Mouse (Mus musculus) CH12.LX (cell line): ENCODE results near the gene Gnai2. TPM values are rescaled to one million over a fixed set of nuclear protein-coding genes. Genes with fewer than 3 reads are reported as not detected.

ENCODE experiments used
- DNase-seq: peaks from one replicate; pipeline ENCODE4 v3.0.0-alpha.2; 2013; ENCODE audit errors: extremely low read depth
- H3K27ac ChIP-seq: 2 replicates; pipeline ENCODE4 v1.5.1; 2012; ENCODE audit warnings: low read depth, mild to moderate bottlenecking, control low read depth, moderate library complexity; ENCODE audit not compliant: insufficient read depth
- H3K27me3 ChIP-seq: replicated peaks from 2 replicates; pipeline ENCODE3; 2012; ENCODE audit warnings: inconsistent platforms
- H3K36me3 ChIP-seq, 2 experiments: replicated peaks in 1 of 2; 2 replicates each; pipeline versions ENCODE3 to v1.6.1; 2012; ENCODE audit warnings: inconsistent platforms in 1 of 2, low read length in 1 of 2, mild to moderate bottlenecking in 1 of 2, mixed read lengths in 1 of 2, moderate library complexity in 1 of 2; ENCODE audit not compliant: control insufficient read depth in 1 of 2, insufficient read depth in 1 of 2
- H3K4me1 ChIP-seq, 2 experiments: 2 replicates each; pipeline ENCODE4 v1.6.1; 2012; ENCODE audit warnings: inconsistent platforms in 1 of 2, moderate library complexity in 1 of 2; ENCODE audit not compliant: insufficient read depth in 2 of 2, control insufficient read depth in 1 of 2
- H3K4me2 ChIP-seq: 2 replicates; pipeline ENCODE4 v1.6.1; 2012; ENCODE audit warnings: low read depth, mild to moderate bottlenecking, control low read depth; ENCODE audit not compliant: poor library complexity, insufficient read depth, severe bottlenecking
- H3K4me3 ChIP-seq, 3 experiments: fragments of 150-350 bp in 1 of 3; sonication (generic) in 1 of 3; replicated peaks in 1 of 3; 2 replicates each; pipeline versions ENCODE3 to v1.5.1; 2011 to 2012; ENCODE audit warnings: low read depth in 2 of 3, low read length in 2 of 3, mild to moderate bottlenecking in 2 of 3, moderate library complexity in 2 of 3, control low read depth in 1 of 3, improper control_type of control experiment in 1 of 3, inconsistent platforms in 1 of 3, mixed read lengths in 1 of 3; ENCODE audit not compliant: poor library complexity in 1 of 3
- H3K79me2 ChIP-seq: replicated peaks from 2 replicates; pipeline ENCODE4 v1.6.1; 2012; ENCODE audit warnings: mild to moderate bottlenecking, moderate library complexity; ENCODE audit not compliant: control insufficient read depth, poor library complexity, insufficient read depth, severe bottlenecking; ENCODE audit errors: extremely low read depth
- H3K9ac ChIP-seq: 2 replicates; pipeline ENCODE4 v1.6.1; 2012; ENCODE audit warnings: low read depth, mild to moderate bottlenecking, control low read depth, moderate library complexity; ENCODE audit not compliant: insufficient read depth
- H3K9me3 ChIP-seq: replicated peaks from 2 replicates; pipeline ENCODE3; 2012; ENCODE audit warnings: low read length, inconsistent platforms, mixed read lengths
- BHLHE40 ChIP-seq: IDR thresholded peaks from 2 replicates; pipeline ENCODE4 v1.6.1; 2011; ENCODE audit warnings: mild to moderate bottlenecking, low read depth, low read length, improper control_type of control experiment
- CHD1 ChIP-seq: IDR thresholded peaks from 2 replicates; pipeline ENCODE4 v1.6.1; 2012; ENCODE audit warnings: low read depth, low read length, improper control_type of control experiment, inconsistent platforms
- CHD2 ChIP-seq: IDR thresholded peaks from 2 replicates; pipeline ENCODE4 v1.6.1; 2011; ENCODE audit warnings: low read length, improper control_type of control experiment
- CTCF ChIP-seq, 2 experiments: IDR thresholded peaks in 1 of 2; conservative IDR thresholded peaks in 1 of 2; 2 replicates each; pipeline ENCODE4 v1.5.1; 2011 to 2012; ENCODE audit warnings: low read depth in 2 of 2, low read length in 2 of 2, improper control_type of control experiment in 1 of 2, inconsistent platforms in 1 of 2, mild to moderate bottlenecking in 1 of 2, moderate library complexity in 1 of 2
- E2F4 ChIP-seq: IDR thresholded peaks from 2 replicates; pipeline ENCODE4 v1.6.1; 2011; ENCODE audit warnings: low read depth, low read length, improper control_type of control experiment; ENCODE audit not compliant: insufficient replicate concordance
- ELF1 ChIP-seq: IDR thresholded peaks from 2 replicates; pipeline ENCODE4 v1.6.1; 2014; ENCODE audit warnings: low read depth, mild to moderate bottlenecking, inconsistent platforms, low read length, improper control_type of control experiment
- EP300 ChIP-seq: IDR thresholded peaks from 2 replicates; pipeline ENCODE4 v1.6.1; 2011; ENCODE audit warnings: low read length, improper control_type of control experiment
- ETS1 ChIP-seq: conservative IDR thresholded peaks from 2 replicates; pipeline ENCODE4 v1.6.1; 2012; ENCODE audit warnings: low read depth, mild to moderate bottlenecking, inconsistent platforms, low read length, improper control_type of control experiment, moderate library complexity
- GABPA ChIP-seq: IDR thresholded peaks from 2 replicates; pipeline ENCODE4 v1.6.1; 2012; ENCODE audit warnings: low read depth, low read length, improper control_type of control experiment, inconsistent platforms; ENCODE audit not compliant: insufficient replicate concordance
- HCFC1 ChIP-seq: IDR thresholded peaks from 2 replicates; pipeline ENCODE4 v1.6.1; 2012; ENCODE audit warnings: low read depth, mild to moderate bottlenecking, inconsistent platforms, low read length, improper control_type of control experiment
- IRF4 ChIP-seq: IDR thresholded peaks from 2 replicates; pipeline ENCODE4 v1.6.1; 2014; ENCODE audit warnings: low read depth, mild to moderate bottlenecking, inconsistent platforms, low read length, improper control_type of control experiment
- JUN ChIP-seq: IDR thresholded peaks from 2 replicates; pipeline ENCODE4 v1.6.1; 2011; ENCODE audit warnings: low read depth, mild to moderate bottlenecking, low read length, improper control_type of control experiment, moderate library complexity; ENCODE audit not compliant: insufficient read depth
- JUND ChIP-seq: conservative IDR thresholded peaks from 2 replicates; pipeline ENCODE4 v1.6.1; 2011; ENCODE audit warnings: low read depth, low read length, improper control_type of control experiment
- KAT2A ChIP-seq: IDR thresholded peaks from 2 replicates; pipeline ENCODE4 v1.6.1; 2012; ENCODE audit warnings: low read length, improper control_type of control experiment, inconsistent platforms; ENCODE audit not compliant: insufficient replicate concordance
- MAFK ChIP-seq: IDR thresholded peaks from 2 replicates; pipeline ENCODE4 v1.6.1; 2011; ENCODE audit warnings: low read length, improper control_type of control experiment; ENCODE audit not compliant: insufficient replicate concordance
- MAX ChIP-seq: IDR thresholded peaks from 2 replicates; pipeline ENCODE4 v1.6.1; 2011; ENCODE audit warnings: low read length, improper control_type of control experiment
- MAZ ChIP-seq: IDR thresholded peaks from 2 replicates; pipeline ENCODE4 v1.6.1; 2012; ENCODE audit warnings: low read depth, mild to moderate bottlenecking, inconsistent platforms, low read length, improper control_type of control experiment, moderate library complexity
- MEF2A ChIP-seq: IDR thresholded peaks from 2 replicates; pipeline ENCODE4 v1.6.1; 2014; ENCODE audit warnings: low read depth, mild to moderate bottlenecking, inconsistent platforms, low read length, improper control_type of control experiment, borderline replicate concordance
- MXI1 ChIP-seq: IDR thresholded peaks from 2 replicates; pipeline ENCODE4 v1.6.1; 2011; ENCODE audit warnings: mild to moderate bottlenecking, low read depth, low read length, improper control_type of control experiment
- MYC ChIP-seq: IDR thresholded peaks from 2 replicates; pipeline ENCODE4 v1.6.1; 2011; ENCODE audit warnings: low read depth, mild to moderate bottlenecking, improper control_type of control experiment, low read length
- NELFE ChIP-seq: IDR thresholded peaks from 2 replicates; pipeline ENCODE4 v1.6.1; 2011; ENCODE audit warnings: low read depth, low read length, improper control_type of control experiment
- NRF1 ChIP-seq: IDR thresholded peaks from 2 replicates; pipeline ENCODE4 v1.6.1; 2014; ENCODE audit warnings: low read depth, mild to moderate bottlenecking, inconsistent platforms, low read length, improper control_type of control experiment, moderate library complexity
- PAX5 ChIP-seq: IDR thresholded peaks from 2 replicates; pipeline ENCODE4 v1.6.1; 2012; ENCODE audit warnings: low read length, inconsistent platforms, mixed read lengths
- POLR2A ChIP-seq: IDR thresholded peaks from 2 replicates; pipeline ENCODE4 v1.6.1; 2011; ENCODE audit warnings: low read depth, mild to moderate bottlenecking, improper control_type of control experiment, low read length
- POLR2AphosphoS2 ChIP-seq: IDR thresholded peaks from 2 replicates; pipeline ENCODE4 v1.6.1; 2011; ENCODE audit warnings: low read depth, low read length, improper control_type of control experiment
- RAD21 ChIP-seq: IDR thresholded peaks from 2 replicates; pipeline ENCODE4 v1.6.1; 2011; ENCODE audit warnings: low read depth, mild to moderate bottlenecking, low read length, improper control_type of control experiment, moderate library complexity
- RCOR1 ChIP-seq: conservative IDR thresholded peaks from 2 replicates; pipeline ENCODE4 v1.6.1; 2012; ENCODE audit warnings: low read depth, mild to moderate bottlenecking, inconsistent platforms, low read length, improper control_type of control experiment
- SIN3A ChIP-seq: IDR thresholded peaks from 2 replicates; pipeline ENCODE4 v1.6.1; 2012; ENCODE audit warnings: low read length, improper control_type of control experiment, inconsistent platforms
- SMC3 ChIP-seq: IDR thresholded peaks from 2 replicates; pipeline ENCODE4 v1.6.1; 2011; ENCODE audit warnings: low read depth, low read length, improper control_type of control experiment
- TBP ChIP-seq: conservative IDR thresholded peaks from 2 replicates; pipeline ENCODE4 v1.6.1; 2011; ENCODE audit warnings: low read depth, low read length, improper control_type of control experiment
- TCF12 ChIP-seq: IDR thresholded peaks from 2 replicates; pipeline ENCODE4 v1.6.1; 2014; ENCODE audit warnings: low read depth, mild to moderate bottlenecking, inconsistent platforms, low read length, improper control_type of control experiment
- UBTF ChIP-seq: IDR thresholded peaks from 2 replicates; pipeline ENCODE4 v1.6.1; 2012; ENCODE audit warnings: low read depth, mild to moderate bottlenecking, inconsistent platforms, low read length, improper control_type of control experiment, moderate library complexity
- USF1 ChIP-seq: IDR thresholded peaks from 2 replicates; pipeline ENCODE4 v1.6.1; 2014; ENCODE audit warnings: low read depth, mild to moderate bottlenecking, inconsistent platforms, low read length, improper control_type of control experiment
- USF2 ChIP-seq: conservative IDR thresholded peaks from 2 replicates; pipeline ENCODE4 v1.6.1; 2011; ENCODE audit warnings: low read depth, low read length, improper control_type of control experiment
- ZC3H11A ChIP-seq: IDR thresholded peaks from 2 replicates; pipeline ENCODE4 v1.6.1; 2012; ENCODE audit warnings: low read depth, mild to moderate bottlenecking, inconsistent platforms, low read length, improper control_type of control experiment
- ZKSCAN1 ChIP-seq: IDR thresholded peaks from 2 replicates; pipeline ENCODE4 v1.6.1; 2012; ENCODE audit warnings: low read depth, inconsistent platforms, low read length, improper control_type of control experiment, borderline replicate concordance
- ZMIZ1 ChIP-seq: IDR thresholded peaks from 2 replicates; pipeline ENCODE4 v1.6.1; 2012; ENCODE audit warnings: low read depth, mild to moderate bottlenecking, inconsistent platforms, low read length, improper control_type of control experiment
- ZNF384 ChIP-seq: IDR thresholded peaks from 2 replicates; pipeline ENCODE4 v1.6.1; 2012; ENCODE audit warnings: low read depth, low read length, improper control_type of control experiment, inconsistent platforms
- dilution Hi-C: fragments of 300-500 bp; cut with MboI; formaldehyde crosslinking; loops from 2 replicates; pipeline ENCODE4 v1.14.3; 2020; ENCODE audit warnings: low sequenced_read_pairs; ENCODE audit not compliant: extremely low pct_unique_long_range_greater_than_20kb, extremely low pct_ligation_motif_present
- in situ Hi-C: fragments of 300-500 bp; cut with MboI; formaldehyde crosslinking; loops from 3 replicates; pipeline ENCODE4 v1.14.3; 2019; ENCODE audit warnings: low sequenced_read_pairs, low pct_ligation_motif_present, low pct_unique_long_range_greater_than_20kb, mixed read lengths
- polyA plus RNA-seq: library from polyadenylated mRNA; unstranded; fragments of >175 nt; gene quantifications from 2 replicates; pipeline ENCODE4 v1.2.1, GENCODE M21; 2012; ENCODE audit warnings: low read depth; ENCODE audit not compliant: insufficient read length
- total RNA-seq, 2 experiments: library from RNA; depleted of rRNA; stranded (reverse); fragments of 300-350 nt in 1 of 2; fragments of >200 nt in 1 of 2; gene quantifications; 2 replicates each; pipeline ENCODE4 v1.2.3; 2012 to 2014

Gene Gnai2
- total and polyA plus RNA-seq, 3 experiments = 86.2 to 262 (median 154) TPM

GRCm38 (mm10) chr9:107580501-107581317, 54.5 kb downstream of the Gnai2 start, which contains the start of gene Hyal3:
Gene Hyal3 (plus strand): TSS chr9:107580818.
- H3K9ac ChIP-seq = peak within 1 kb of the TSS; percentile 81
- peak within 1 kb of the TSS; percentile 84 for H3K4me2 ChIP-seq
- peak within 1 kb of the TSS; percentile 62 to 95 (median 84) for H3K4me3 ChIP-seq
- H3K4me1 ChIP-seq = peaks cover 13 to 39% of the 10 kb centered on the region in 2 experiments
- peak within 1 kb of the TSS; percentile 47 for H3K27ac ChIP-seq
- H3K9me3 ChIP-seq = no peaks in the 10 kb centered on the region
- no peak for TF ChIP-seq ETS1
- TF ChIP-seq PAX5 = no peak
- TF ChIP-seq JUN = no peak
- no peak for TF ChIP-seq JUND
- TF ChIP-seq KAT2A = no peak
- TF ChIP-seq CHD2 = 0 out of 2 replicates have a peak, but pooled peaks have one; percentile 1
- TF ChIP-seq ZNF384 = no peak
- no peak for TF ChIP-seq USF1
- no peak for TF ChIP-seq CHD1
- peak; percentile 74 for TF ChIP-seq HCFC1
- peak; percentile 73 for TF ChIP-seq TBP
- TF ChIP-seq RAD21 = no peak
- TF ChIP-seq POLR2A = peak; percentile 77
- TF ChIP-seq ZMIZ1 = no peak
- TF ChIP-seq TCF12 = peak; percentile 62; the same call in 1 of the 2 replicates
- no peak; the same call in 1 of the 2 replicates for TF ChIP-seq POLR2AphosphoS2
- no peak for TF ChIP-seq ZC3H11A
- TF ChIP-seq SMC3 = no peak
- TF ChIP-seq E2F4 = no peak
- peak; percentile 64 for TF ChIP-seq NELFE
- TF ChIP-seq MXI1 = peak; percentile 20; the same call in 1 of the 2 replicates
- no peak for TF ChIP-seq RCOR1
- TF ChIP-seq NRF1 = no peak
- TF ChIP-seq MEF2A = no peak; the same call in 1 of the 2 replicates
- no peak for TF ChIP-seq UBTF
- no peak for TF ChIP-seq MAFK
- peak; percentile 36; the same call in 1 of the 2 replicates for TF ChIP-seq IRF4
- TF ChIP-seq USF2 = no peak
- TF ChIP-seq MAZ = no peak
- peak; percentile 68 for TF ChIP-seq SIN3A
- no peak for TF ChIP-seq ZKSCAN1
- peak; percentile 25; the same call in 1 of the 2 replicates for TF ChIP-seq MYC
- TF ChIP-seq EP300 = no peak
- no peak for TF ChIP-seq GABPA
- peak; percentile 59 for TF ChIP-seq ELF1
- TF ChIP-seq BHLHE40 = no peak
- TF ChIP-seq CTCF (conservative IDR thresholded peaks at IDR 0.05 in 1 of 2, IDR thresholded peaks at IDR 0.05 in 1 of 2; ENCODE audit: low read depth in 2 of 2, low read length in 2 of 2) = no peak
- TF ChIP-seq MAX = no peak
- TF ChIP-seq, all 38 proteins: peak for 11
- peak; percentile 94 for DNase-seq
- H3K79me2 ChIP-seq = no peaks in the 10 kb centered on the region
- dilution Hi-C loops = no loop called here
- H3K27me3 ChIP-seq = no peaks in the 10 kb centered on the region
- in situ Hi-C loops = no loop called here
- peaks cover 8 to 33% of the 10 kb centered on the region in 2 experiments for H3K36me3 ChIP-seq
